Mouse (Mus musculus) midbrain, embryonic 11.5 days (tissue): ENCODE results near the gene Zranb2. TPM values are rescaled to one million over a fixed set of nuclear protein-coding genes. Genes with fewer than 3 reads are reported as not detected.

Source experiments
- microRNA counts: library from miRNA; unstranded; fragments of <30 nt; microRNA quantifications from one replicate; lab custom pipeline; 2015
- microRNA-seq: library from miRNA; unstranded; fragments of <30 nt; microRNA quantifications from one replicate; pipeline ENCODE4, GENCODE M21; 2017
- polyA plus RNA-seq: library from polyadenylated mRNA; unstranded; fragments of >200 nt; fragmentation: Nextera tagmentation; extraction: Ambion mirVana; gene quantifications from 2 replicates; pipeline ENCODE4 v1.2.1, GENCODE M21; 2014

Gene Zranb2
- polyA plus RNA-seq, 1 experiment from 2014 or later = 170 TPM

MicroRNAs encoded within 50 kb of the gene (microRNA counts, 519-probe panel; counts per million panel counts)
- microRNA mmu-miR-186 (lab: Ali Mortazavi, UCI) = not detected

Small RNA genes within 50 kb of the gene (microRNA-seq; reads per million reads assigned to microRNA genes)
- 1,002 reads per million, percentile 77 among the genes with 10 or more reads in this experiment for gene Mir186

Other genes with a start within 250 kb of the Zranb2 start
- 0.85 and 1.6 TPM in 2 replicates for gene Ptger3, start 32.7 kb downstream of the Zranb2 start, polyA plus RNA-seq